Mouse (Mus musculus): Measurements from ENCODE around the gene Kank3.

Gene Kank3

DNA sequence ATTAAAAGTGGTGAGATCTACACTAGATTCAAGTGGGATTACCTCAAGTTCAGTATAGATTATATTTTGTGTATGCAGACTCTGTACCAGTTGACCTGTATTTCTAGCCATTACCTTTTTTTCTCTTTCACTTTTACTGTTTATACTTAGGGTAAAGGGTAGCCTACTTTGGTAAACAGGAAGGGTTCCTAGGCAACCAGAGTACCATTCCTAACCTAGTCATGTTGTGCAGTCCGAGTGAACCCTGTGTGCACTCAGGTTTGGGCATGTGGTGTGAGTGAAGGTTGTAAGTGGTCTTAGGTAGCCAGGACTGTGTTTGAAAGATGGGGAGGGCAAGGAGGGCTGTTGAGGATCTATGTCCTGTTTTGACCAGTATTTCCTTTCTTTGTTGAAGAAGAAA, 41.0 kb downstream of the Kank3 start:
- no peak for DNase-seq (ENCODE audit: low read depth in 1 of 2, low spot score in 2 of 2)

DNA sequence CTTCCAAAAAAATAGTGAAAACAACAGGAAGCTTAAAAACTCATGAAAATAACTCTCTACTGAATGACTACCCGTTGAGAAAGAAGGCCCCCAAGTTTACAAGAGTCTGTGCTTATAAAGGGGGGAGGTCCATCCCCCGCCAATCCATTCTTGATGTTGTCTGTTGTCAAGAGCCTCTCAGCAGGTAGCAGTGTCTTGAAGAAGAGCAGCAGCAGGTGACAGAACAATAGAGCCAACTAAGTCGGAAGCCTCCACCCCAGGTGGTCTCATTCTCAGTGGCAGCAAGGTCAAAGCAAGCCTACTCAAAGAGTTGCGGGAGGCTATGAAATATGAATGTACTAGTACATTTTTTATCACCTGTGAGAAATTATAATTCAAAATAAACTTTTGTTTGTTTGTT, 47.5 kb downstream of the Kank3 start:
- no peak for DNase-seq (ENCODE audit: low read depth in 1 of 2, low spot score in 2 of 2)

DNA sequence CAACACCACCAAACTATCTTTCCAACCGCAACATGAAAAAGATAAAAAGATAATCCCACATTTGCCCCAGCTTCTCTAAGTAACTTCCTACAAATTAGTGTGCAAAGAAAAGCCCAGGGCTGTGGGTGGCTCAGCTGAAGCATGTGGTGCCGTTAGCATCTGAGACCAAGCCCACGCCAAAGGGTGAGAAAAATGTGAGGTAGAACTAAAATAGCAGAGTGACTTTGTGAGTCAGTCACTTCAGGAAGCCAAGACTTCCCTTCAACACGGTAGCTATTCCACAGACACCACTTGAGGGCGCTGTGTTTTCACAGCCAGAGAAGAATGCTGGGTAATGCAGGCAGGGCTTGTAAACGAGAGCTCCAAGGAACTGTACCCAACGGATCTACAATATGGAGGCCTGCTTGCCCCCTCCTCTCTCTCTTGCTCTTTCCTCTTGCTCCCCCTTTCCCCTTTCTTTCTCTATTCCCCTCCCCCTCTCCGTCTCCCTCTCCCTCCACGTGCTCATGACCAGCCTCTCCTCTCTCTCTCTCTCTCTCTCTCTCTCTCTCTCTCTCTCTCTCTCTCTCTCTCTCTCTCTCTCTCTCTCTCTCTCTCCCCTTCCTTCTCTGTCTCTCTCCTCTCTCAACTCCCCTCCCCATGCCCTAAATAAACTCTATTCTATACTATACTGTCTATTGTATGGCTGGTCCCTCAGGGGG, 55.2 kb downstream of the Kank3 start:
- peak; percentile 23 to 47 for DNase-seq (ENCODE audit: low read depth in 1 of 2, low spot score in 2 of 2)
